Mouse (Mus musculus) large intestine, adult 2 months (tissue): ENCODE results near the gene Amph. TPM values are rescaled to one million over a fixed set of nuclear protein-coding genes. Genes with fewer than 3 reads are reported as not detected.
"Not testable (repeated sequence)": the region's sequence is repeated elsewhere in the genome, so short reads cannot be mapped to it uniquely, and the experiment has no call there.

Experiments used
- DNase-seq: peaks from one replicate; pipeline ENCODE4 v3.0.0-alpha.2; 2012; ENCODE audit warnings: low read depth, low spot score
- WGBS: fragments of 180-500 bp; shearing (Covaris S2); methylation state at CpG from one replicate; pipeline ENCODE4 v1.1.7; 2018; 5-methylcytosine and 5-hydroxymethylcytosine counted together
- polyA plus RNA-seq: library from polyadenylated mRNA; depleted of rRNA; stranded (reverse); fragments of >200 nt; gene quantifications from 2 replicates; pipeline ENCODE4 v1.2.3, GENCODE M21; 2012

Amph gene
- polyA plus RNA-seq, 1 experiment: 3.7 TPM

GRCm38 (mm10) chr13:19022310-19022709 lies 74.3 kb downstream of the Amph start:
- 43% methylated on average over 3 of the region's 3 CpGs for WGBS
- no peak for DNase-seq

GRCm38 (mm10) chr13:19025091-19025688 lies 77.2 kb downstream of the Amph start:
- 67% methylated on average over 2 of the region's 2 CpGs for WGBS
- no peak for DNase-seq

- WGBS: 85% methylated on average over 4 of the region's 4 CpGs
- no peak for DNase-seq
These were observed 77.9 kb downstream of the Amph start for GRCm38 (mm10) chr13:19025906-19026305.

- WGBS: 76% methylated on average over 3 of the region's 3 CpGs
- DNase-seq: no peak
These were observed 78.9 kb downstream of the Amph start for GRCm38 (mm10) chr13:19026923-19027322.

GRCm38 (mm10) chr13:19027766-19028350 lies 79.9 kb downstream of the Amph start:
- DNase-seq: no peak
- 73% methylated on average over 6 of the region's 6 CpGs for whole genome bisulfite sequencing

GRCm38 (mm10) chr13:19031916-19032688 lies 84.1 kb downstream of the Amph start:
- no peak for DNase-seq

GRCm38 (mm10) chr13:19052090-19052489 lies 104.1 kb downstream of the Amph start:
- 77% methylated on average over 1 of the region's 1 CpGs for WGBS
- DNase-seq: no peak

More at GRCm38 (mm10) chr13:19031916-19032688, 84.1 kb downstream of the Amph start:
- 82% methylated on average over 8 of the region's 8 CpGs for WGBS

- 67% methylated on average over 2 of the region's 2 CpGs for WGBS
- no peak for DNase-seq
These were observed 106.5 kb downstream of the Amph start for GRCm38 (mm10) chr13:19054504-19054903.

- no peak for DNase-seq
These were observed 124.3 kb downstream of the Amph start for GRCm38 (mm10) chr13:19072261-19072660.

- no peak for DNase-seq
- WGBS: 99% methylated on average over 2 of the region's 2 CpGs
These were observed 129.4 kb downstream of the Amph start for GRCm38 (mm10) chr13:19077427-19077826.

- WGBS: 74% methylated on average over 4 of the region's 4 CpGs
- no peak for DNase-seq
These were observed 133.9 kb downstream of the Amph start for GRCm38 (mm10) chr13:19081932-19082331.

GRCm38 (mm10) chr13:19094571-19094970 lies 146.6 kb downstream of the Amph start:
- DNase-seq: no peak
- 88% methylated on average over 6 of the region's 6 CpGs for WGBS

GRCm38 (mm10) chr13:19097117-19097516 lies 149.1 kb downstream of the Amph start:
- 87% methylated on average over 4 of the region's 4 CpGs for WGBS

GRCm38 (mm10) chr13:19101889-19102402 lies 153.9 kb downstream of the Amph start:
- DNase-seq: no peak
- WGBS: 83% methylated on average over 10 of the region's 10 CpGs

More at GRCm38 (mm10) chr13:19097117-19097516, 149.1 kb downstream of the Amph start:
- DNase-seq: no peak

GRCm38 (mm10) chr13:19106418-19106817 lies 158.4 kb downstream of the Amph start:
- 41% methylated on average over 5 of the region's 5 CpGs for WGBS
- DNase-seq: no peak

- 68% methylated on average over 3 of the region's 3 CpGs for WGBS
- DNase-seq: no peak
These were observed 161.3 kb downstream of the Amph start for GRCm38 (mm10) chr13:19109331-19109730.

GRCm38 (mm10) chr13:19113034-19113922 lies 165.3 kb downstream of the Amph start:
- no peak for DNase-seq
- WGBS: 88% methylated on average over 14 of the region's 14 CpGs

- 83% methylated on average over 9 of the region's 9 CpGs for WGBS
- DNase-seq: not testable (repeated sequence)
These were observed 166.8 kb downstream of the Amph start for GRCm38 (mm10) chr13:19114761-19115160.

GRCm38 (mm10) chr13:19126912-19127552 lies 179.0 kb downstream of the Amph start:
- 48% methylated on average over 5 of the region's 5 CpGs for WGBS
- no peak for DNase-seq
